Mouse (Mus musculus): ENCODE data around the gene Trpv4. TPM values are rescaled to one million over a fixed set of nuclear protein-coding genes. Genes with fewer than 3 reads are reported as not detected.

The Trpv4 gene
- polyA plus RNA-seq, 2 experiments from 2014 or later = 0.13 to 1.4 TPM

GRCm38 (mm10) chr5:114667228-114667856 lies 9.1 kb upstream of the Trpv4 start:
- peak; percentile 98 for ATAC-seq

- no peak for ATAC-seq
Measured at GRCm38 (mm10) chr5:114666659-114667058, 8.4 kb upstream of the Trpv4 start.

GRCm38 (mm10) chr5:114664750-114665149 lies 6.5 kb upstream of the Trpv4 start:
- ATAC-seq = no peak

GRCm38 (mm10) chr5:114664139-114664538 lies 5.9 kb upstream of the Trpv4 start:
- ATAC-seq = no peak

- no peak for ATAC-seq
Measured at GRCm38 (mm10) chr5:114661029-114661428, 2.8 kb upstream of the Trpv4 start.

GRCm38 (mm10) chr5:114657426-114657825 lies 795 bp downstream of the Trpv4 start:
- no peak for ATAC-seq

GRCm38 (mm10) chr5:114656305-114656704 lies 1.9 kb downstream of the Trpv4 start:
- ATAC-seq = no peak

- no peak for ATAC-seq
Measured at GRCm38 (mm10) chr5:114655721-114656120, 2.5 kb downstream of the Trpv4 start.

GRCm38 (mm10) chr5:114653656-114654437 lies 4.4 kb downstream of the Trpv4 start:
- ATAC-seq = no peak

- peak; percentile 61 for ATAC-seq
Measured at GRCm38 (mm10) chr5:114651449-114651848, 6.8 kb downstream of the Trpv4 start.

GRCm38 (mm10) chr5:114651002-114651401 lies 7.2 kb downstream of the Trpv4 start:
- peak; percentile 37 for ATAC-seq

GRCm38 (mm10) chr5:114648728-114649311 lies 9.4 kb downstream of the Trpv4 start:
- no peak for ATAC-seq

- no peak for ATAC-seq
Measured at GRCm38 (mm10) chr5:114647211-114647974, 10.8 kb downstream of the Trpv4 start.

- no peak for ATAC-seq
Measured at GRCm38 (mm10) chr5:114645916-114646315, 12.3 kb downstream of the Trpv4 start.

GRCm38 (mm10) chr5:114644918-114645317 lies 13.3 kb downstream of the Trpv4 start:
- ATAC-seq = no peak

GRCm38 (mm10) chr5:114640809-114641208 lies 17.4 kb downstream of the Trpv4 start:
- no peak for ATAC-seq

- no peak for ATAC-seq
Measured at GRCm38 (mm10) chr5:114639645-114639957, 18.6 kb downstream of the Trpv4 start.

GRCm38 (mm10) chr5:114638769-114639644 lies 19.2 kb downstream of the Trpv4 start:
- peak; percentile 95 for ATAC-seq

- no peak for ATAC-seq
Measured at GRCm38 (mm10) chr5:114636091-114636490, 22.1 kb downstream of the Trpv4 start.

GRCm38 (mm10) chr5:114631336-114631735 lies 26.9 kb downstream of the Trpv4 start:
- no peak for ATAC-seq

- ATAC-seq = no peak
Measured at GRCm38 (mm10) chr5:114625590-114625989, 32.6 kb downstream of the Trpv4 start.

GRCm38 (mm10) chr5:114620305-114620704 lies 37.9 kb downstream of the Trpv4 start:
- peak; percentile 53 for ATAC-seq

All from CD4-positive, CD25-positive, alpha-beta regulatory T cell, adult 4 months (primary cell).